Mouse (Mus musculus) liver, postnatal 0 days (tissue): ENCODE results near the gene Gm28635.

Source experiments
- CTCF ChIP-seq: sonication (generic); IDR thresholded peaks from 2 replicates; pipeline ENCODE4 v1.5.1; 2016; ENCODE audit warnings: antibody characterized with exemption, low read depth
- EP300 ChIP-seq: IDR thresholded peaks from 2 replicates; pipeline ENCODE4 v1.6.1; 2016; ENCODE audit warnings: antibody characterized with exemption, low read depth, mild to moderate bottlenecking

- TF ChIP-seq EP300 (no peak), CTCF (no peak)
Measured at GRCm38 (mm10) chr2:84640833-84641232, 37.0 kb downstream of the Gm28635 start.
